Mouse (Mus musculus): ENCODE data around the gene Naa80.
A peak's percentile ranks its signal among the peaks of the same experiment; 100 is the strongest.

Gene Naa80

GRCm38 (mm10) chr9:107550491-107551116, 28.1 kb upstream of the Naa80 start:
- peak; percentile 64 for DNase-seq (ENCODE audit: low read depth, low spot score)

GRCm38 (mm10) chr9:107551117-107551889, 27.4 kb upstream of the Naa80 start, which contains the start of gene Rassf1:
Gene Rassf1, plus strand, starts transcription at chr9:107551555.
- no peak for DNase-seq (ENCODE audit: low read depth, low spot score)

GRCm38 (mm10) chr9:107551890-107552355, 26.8 kb upstream of the Naa80 start:
- DNase-seq (ENCODE audit: low read depth, low spot score) = no peak

- DNase-seq (ENCODE audit: low read depth, low spot score) = no peak
Observed at GRCm38 (mm10) chr9:107552690-107553393, 25.8 kb upstream of the Naa80 start.

- DNase-seq (ENCODE audit: low read depth, low spot score) = no peak
Observed at GRCm38 (mm10) chr9:107553541-107554318, 25.0 kb upstream of the Naa80 start.

- peak; percentile 99 for DNase-seq (ENCODE audit: low read depth, low spot score)
Observed at GRCm38 (mm10) chr9:107554319-107554825, 24.3 kb upstream of the Naa80 start.

- peak; percentile 65 for DNase-seq (ENCODE audit: low read depth, low spot score)
Observed at GRCm38 (mm10) chr9:107555031-107555457, 23.6 kb upstream of the Naa80 start.

- no peak for DNase-seq (ENCODE audit: low read depth, low spot score)
Observed at GRCm38 (mm10) chr9:107555701-107556100, 23.0 kb upstream of the Naa80 start.

- no peak for DNase-seq (ENCODE audit: low read depth, low spot score)
Observed at GRCm38 (mm10) chr9:107556346-107556745, 22.3 kb upstream of the Naa80 start.

- DNase-seq (ENCODE audit: low read depth, low spot score) = peak; percentile 93
Observed at GRCm38 (mm10) chr9:107563029-107563581, 15.6 kb upstream of the Naa80 start, which contains the start of gene Tusc2. Gene Tusc2, plus strand, starts transcription at chr9:107563255.

GRCm38 (mm10) chr9:107565556-107565955, 13.1 kb upstream of the Naa80 start:
- peak; percentile 48 for DNase-seq (ENCODE audit: low read depth, low spot score)

GRCm38 (mm10) chr9:107566041-107566709, 12.5 kb upstream of the Naa80 start:
- DNase-seq (ENCODE audit: low read depth, low spot score) = peak; percentile 70

GRCm38 (mm10) chr9:107566855-107567254, 11.8 kb upstream of the Naa80 start:
- DNase-seq (ENCODE audit: low read depth, low spot score) = no peak

GRCm38 (mm10) chr9:107567702-107568319, 10.9 kb upstream of the Naa80 start, which contains the start of gene Hyal2:
Gene Hyal2, plus strand, starts transcription at chr9:107567945.
- no peak for DNase-seq (ENCODE audit: low read depth, low spot score)

- DNase-seq (ENCODE audit: low read depth, low spot score) = peak; percentile 87
Observed at GRCm38 (mm10) chr9:107568331-107569261, 10.1 kb upstream of the Naa80 start.

GRCm38 (mm10) chr9:107569270-107569669, 9.4 kb upstream of the Naa80 start:
- DNase-seq (ENCODE audit: low read depth, low spot score) = peak; percentile 54

GRCm38 (mm10) chr9:107570016-107570415, 8.7 kb upstream of the Naa80 start:
- no peak for DNase-seq (ENCODE audit: low read depth, low spot score)

GRCm38 (mm10) chr9:107570845-107571244, 7.8 kb upstream of the Naa80 start:
- DNase-seq (ENCODE audit: low read depth, low spot score) = no peak
